ENCODE assay signal across 9 mouse cellular contexts in the genomic region with DNA sequence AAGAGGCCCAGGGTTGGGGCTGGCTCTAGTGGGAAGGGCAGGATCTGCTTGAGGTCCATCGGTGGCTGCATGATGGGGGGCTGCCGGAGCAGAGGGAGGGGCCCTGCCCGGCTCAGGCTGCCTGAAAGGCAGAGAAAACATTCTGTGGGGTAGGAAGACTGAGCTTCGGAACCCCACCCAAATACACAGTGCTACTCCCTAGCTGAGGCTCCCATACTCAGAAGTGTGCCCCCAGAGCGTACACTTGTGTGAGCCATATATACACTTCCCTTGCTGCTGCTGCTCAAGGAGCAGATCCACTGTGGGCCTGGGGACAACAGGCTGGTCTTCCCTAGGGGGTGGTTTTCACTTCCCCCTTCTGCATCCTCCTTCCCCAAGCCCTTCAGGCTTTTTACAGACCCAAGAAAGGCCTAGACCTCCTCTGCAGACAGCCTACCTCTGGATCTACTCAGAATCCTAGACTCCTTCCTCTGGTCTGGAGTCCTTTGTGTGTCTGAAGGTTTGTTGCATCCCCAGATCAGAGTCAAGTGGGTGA. TPM values are rescaled to one million over a fixed set of nuclear protein-coding genes. Genes with fewer than 3 reads are reported as not detected.
DNase-seq lines count a peak whose midpoint lies in the region; ATAC-seq lines count a peak whose summit lies in the region.
"Had no signal": no experiment of that assay in that cellular context is flagged by ENCODE, and none has a peak within 500 bp of the region (broad histone marks: within the 10 kb centered on the region; RNA-seq: fewer than 3 reads in every experiment).

No protein-coding gene starts in this region.

- H3K27ac ChIP-seq in heart, embryonic 10.5 days = peak overlapping the region; percentile 60; the same call in 1 of the 2 replicates
- H3K27ac ChIP-seq in embryonic facial prominence, embryonic 13.5 days = peak overlapping the region; percentile 55; the same call in 1 of the 2 replicates

- DNase-seq in heart, embryonic 10.5 days (ENCODE audit: low spot score) = no peak
- no peak for DNase-seq in heart, postnatal 10 days
- DNase-seq in A20 (ENCODE audit: low read depth, low spot score) = peak; percentile 68
- no peak for DNase-seq in cerebellum, adult 18-20 months
- DNase-seq in urinary bladder, postnatal 14 days (ENCODE audit: low spot score) = no peak
- DNase-seq in left cerebral cortex, adult 18-20 months (ENCODE audit: low spot score in 2 of 2) = no peak
- DNase-seq: cerebellum, adult 2 months had no signal

- peak overlapping the region; percentile 37; the same call in 1 of the 2 replicates for H3K9ac ChIP-seq in embryonic facial prominence, embryonic 13.5 days

- H3K9me3 ChIP-seq in heart, embryonic 10.5 days = no peaks in the 10 kb centered on the region
- H3K9me3 ChIP-seq in embryonic facial prominence, embryonic 13.5 days = no peaks in the 10 kb centered on the region

- no peak overlapping the region for H3K4me3 ChIP-seq in heart, embryonic 10.5 days
- H3K4me3 ChIP-seq in embryonic facial prominence, embryonic 13.5 days = no peak overlapping the region

- ATAC-seq in embryonic facial prominence, embryonic 13.5 days (ENCODE audit: insufficient number of reproducible peaks, insufficient read depth, low FRiP score, low TSS enrichment, low read depth) = no peak; the same call in 1 of the 2 replicates
- peak; percentile 83 for ATAC-seq in megakaryocyte, adult 5-6 weeks (ENCODE audit: poor library complexity, severe bottlenecking)

- H3K4me1 ChIP-seq in heart, embryonic 10.5 days = peaks cover 41% of the 10 kb centered on the region
- peaks cover 44% of the 10 kb centered on the region for H3K4me1 ChIP-seq in embryonic facial prominence, embryonic 13.5 days

- intact Hi-C loops in heart, postnatal 10 days (cut with DNase I) = no loop called here

- H3K36me3 ChIP-seq in heart, embryonic 10.5 days = no peaks in the 10 kb centered on the region
- H3K36me3 ChIP-seq in embryonic facial prominence, embryonic 13.5 days = no peaks in the 10 kb centered on the region

- no peak overlapping the region for H3K4me2 ChIP-seq in embryonic facial prominence, embryonic 13.5 days

- H3K27me3 ChIP-seq in heart, embryonic 10.5 days (ENCODE audit: insufficient read depth, poor library complexity, severe bottlenecking) = peaks cover 27% of the 10 kb centered on the region
- no peaks in the 10 kb centered on the region for H3K27me3 ChIP-seq in embryonic facial prominence, embryonic 13.5 days

- 57% methylated on average over 5 of the region's 5 CpGs for WGBS in heart, embryonic 10.5 days
- 54% methylated on average over 5 of the region's 5 CpGs for WGBS in embryonic facial prominence, embryonic 13.5 days

RNA-seq across cellular contexts. Expression of gene Zfp385a, which starts 6.7 kb away (rescaled TPM):
- polyA plus RNA-seq in heart, embryonic 10.5 days (2016; fragmentation: Nextera tagmentation; extraction: Ambion mirVana) = 8.9 and 15.8 TPM in 2 replicates
- 10 to 100 TPM; 24.3 to 26.2 TPM for total RNA-seq in heart, postnatal 10 days (2021)
- 10.9 and 12.2 TPM in 2 replicates for polyA plus RNA-seq in embryonic facial prominence, embryonic 13.5 days (2015; fragmentation: Nextera tagmentation; extraction: Ambion mirVana)
- total RNA-seq in megakaryocyte, adult 5-6 weeks (2015) = 35.8 and 40.1 TPM in 2 replicates
- total RNA-seq in megakaryocyte, adult 5-6 weeks (2017) = 6.8 and 9.4 TPM in 2 replicates
- total RNA-seq in left cerebral cortex, adult 18-20 months (2021) = 10 to 100 TPM; 72.0 to 79.3 TPM

RNA-seq across cellular contexts. Expression of gene Gpr84, which starts 22.7 kb away (rescaled TPM):
- 0.35 TPM in 1 of 2 replicates, not detected in the other for polyA plus RNA-seq in heart, embryonic 10.5 days (2016; fragmentation: Nextera tagmentation; extraction: Ambion mirVana)
- total RNA-seq in heart, postnatal 10 days (2021) = not detected
- polyA plus RNA-seq in embryonic facial prominence, embryonic 13.5 days (2015; fragmentation: Nextera tagmentation; extraction: Ambion mirVana) = 0.54 and 0.62 TPM in 2 replicates
- 2.9 and 3.8 TPM in 2 replicates for total RNA-seq in megakaryocyte, adult 5-6 weeks (2015)
- total RNA-seq in megakaryocyte, adult 5-6 weeks (2017) = 1.7 and 3.3 TPM in 2 replicates
- 1 to 10 TPM in 1 of 2 experiments, under 1 TPM in 1; 0.42 to 1.0 TPM for total RNA-seq in left cerebral cortex, adult 18-20 months (2021)

RNA-seq across cellular contexts. Expression of gene Itga5, which starts 33.4 kb away (rescaled TPM):
- 60.6 and 98.7 TPM in 2 replicates for polyA plus RNA-seq in heart, embryonic 10.5 days (2016; fragmentation: Nextera tagmentation; extraction: Ambion mirVana)
- total RNA-seq in heart, postnatal 10 days (2021) = 100 to 1,000 TPM in 1 of 2 experiments, 10 to 100 TPM in 1; 89.4 to 101 TPM
- polyA plus RNA-seq in embryonic facial prominence, embryonic 13.5 days (2015; fragmentation: Nextera tagmentation; extraction: Ambion mirVana) = 41.2 and 41.5 TPM in 2 replicates
- total RNA-seq in megakaryocyte, adult 5-6 weeks (2015) = 18.4 and 21.4 TPM in 2 replicates
- total RNA-seq in megakaryocyte, adult 5-6 weeks (2017) = 8.3 and 9.5 TPM in 2 replicates
- total RNA-seq in left cerebral cortex, adult 18-20 months (2021) = 1 to 10 TPM; 2.6 to 3.9 TPM

Comparison
In these comparisons a context has a peak if more than half of its experiments do, and no peak if none do; other contexts are left out.
1. RNA of gene Itga5, which starts 33.4 kb away (total RNA-seq): 89.4 to 101 TPM in heart, postnatal 10 days; 8.3 to 21.4 TPM in megakaryocyte, adult 5-6 weeks and 2.6 to 3.9 TPM in left cerebral cortex, adult 18-20 months; every median in the first group is over 4 times any median in the second.